ENCODE assay signal across 8 mouse cellular contexts in the genomic region with DNA sequence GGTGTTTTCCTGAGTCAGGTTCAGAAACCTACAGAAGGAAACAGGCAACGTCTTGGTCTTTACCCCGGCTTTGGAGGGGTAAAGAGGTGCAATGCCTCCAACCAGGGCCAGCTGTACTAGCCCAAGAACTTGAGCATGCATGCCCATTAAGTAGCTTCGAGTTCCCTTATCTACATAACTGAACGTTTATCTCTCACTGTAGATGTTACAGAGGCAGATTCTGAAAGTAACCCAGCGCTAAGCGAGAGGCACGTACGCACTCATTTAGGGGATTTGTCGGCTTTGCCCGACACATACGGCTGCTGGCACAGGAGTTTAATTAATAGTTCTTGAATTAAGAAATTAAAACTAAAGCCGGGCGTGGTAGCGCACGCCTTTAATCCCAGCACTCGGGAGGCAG. TPM values are rescaled to one million over a fixed set of nuclear protein-coding genes. Genes with fewer than 3 reads are reported as not detected.
DNase-seq lines count a peak whose midpoint lies in the region; ATAC-seq and TF ChIP-seq lines count a peak whose summit lies in the region.

No protein-coding gene starts in this region.

- no peak for TF ChIP-seq POLR2A in brain, embryonic 14.5 days (IDR thresholded peaks at IDR 0.05; ENCODE audit: borderline replicate concordance, extremely low read depth, insufficient read depth, insufficient read length, poor library complexity, severe bottlenecking)

- H3K36me3 ChIP-seq in intestine, embryonic 14.5 days (ENCODE audit: control insufficient read depth, insufficient read depth, low read length) = no peaks in the 10 kb centered on the region

- ATAC-seq in intestine, embryonic 14.5 days (replicated peaks; ENCODE audit: low FRiP score, low TSS enrichment, low read depth) = no peak

- H3K4me2 ChIP-seq in intestine, embryonic 14.5 days (ENCODE audit: low read length) = peak overlapping the region; percentile 63

- H3K9me3 ChIP-seq in intestine, embryonic 14.5 days (ENCODE audit: control insufficient read depth, low read length) = no peaks in the 10 kb centered on the region

- 22% methylated on average over 16 of the region's 16 CpGs for whole genome bisulfite sequencing in intestine, embryonic 14.5 days

- no peak for DNase-seq in left cerebral cortex, adult 2 months (ENCODE audit: extremely low spot score in 1 of 2, low spot score in 2 of 2)
- DNase-seq in left cerebral cortex, postnatal 25 days (ENCODE audit: low spot score in 2 of 2) = no peak
- DNase-seq in brain, embryonic 14.5 days (ENCODE audit: low read depth) = peak; percentile 27
- DNase-seq in intestine, embryonic 14.5 days (ENCODE audit: low spot score) = peak; percentile 65
- peak; percentile 65 for DNase-seq in naive thymus-derived CD4-positive, alpha-beta T cell, adult 2 months (ENCODE audit: low read depth)
- DNase-seq in urinary bladder, postnatal 4 days (ENCODE audit: low spot score in 2 of 2) = no peak
- DNase-seq in urinary bladder, postnatal 36 days (ENCODE audit: low spot score in 2 of 2) = no peak
- DNase-seq in frontal cortex, postnatal 36 days (ENCODE audit: low spot score in 2 of 2) = no peak

- H3K4me3 ChIP-seq in left cerebral cortex, adult 2 months = peak overlapping the region; percentile 68
- H3K4me3 ChIP-seq in intestine, embryonic 14.5 days (ENCODE audit: low read depth, low read length) = peak overlapping the region; percentile 73

- peak overlapping the region; percentile 81 for H3K27ac ChIP-seq in left cerebral cortex, adult 2 months
- H3K27ac ChIP-seq in intestine, embryonic 14.5 days (ENCODE audit: low read depth) = no peak overlapping the region; the same call in 1 of the 2 replicates

- H3K27me3 ChIP-seq in intestine, embryonic 14.5 days (replicated peaks; ENCODE audit: control insufficient read depth, insufficient read depth, low read length) = no peaks in the 10 kb centered on the region

- intact Hi-C loops in left cerebral cortex, adult 2 months (cut with DNase I) = loop anchor here (10.0 kb wide), 1 partner anchor 379 kb away; the partner anchor contains the start of gene Lmbr1l
- intact Hi-C loops in left cerebral cortex, postnatal 25 days (cut with DNase I) = no loop called here

- H3K4me1 ChIP-seq in intestine, embryonic 14.5 days (replicated peaks; ENCODE audit: control insufficient read depth, insufficient read depth, low read length) = no peaks in the 10 kb centered on the region

- H3K9ac ChIP-seq in intestine, embryonic 14.5 days (ENCODE audit: low read length) = peak overlapping the region; percentile 66

- TF ChIP-seq CTCF in left cerebral cortex, adult 2 months (IDR thresholded peaks at IDR 0.05) = no peak
- no peak for TF ChIP-seq CTCF in brain, embryonic 14.5 days (IDR thresholded peaks at IDR 0.05; ENCODE audit: borderline replicate concordance, extremely low read depth, insufficient read depth, insufficient read length)

RNA-seq across cellular contexts. Expression of gene Prpf40b, which starts 0.6 kb away (rescaled TPM):
- total RNA-seq in left cerebral cortex, adult 2 months (2021) = 100 to 1,000 TPM; 111 to 119 TPM
- total RNA-seq in left cerebral cortex, postnatal 25 days (2021) = 10 to 100 TPM; 87.0 to 95.3 TPM
- 180 and 198 TPM in 2 replicates for polyA plus RNA-seq in brain, embryonic 14.5 days (2012; rRNA removed)
- 40.6 and 51.1 TPM in 2 replicates for polyA plus RNA-seq in intestine, embryonic 14.5 days (2014; fragmentation: Nextera tagmentation; extraction: Ambion mirVana)

RNA-seq across cellular contexts. Expression of gene Fam186b, which starts 1.4 kb away (rescaled TPM):
- 1 to 10 TPM; 1.3 to 1.8 TPM for total RNA-seq in left cerebral cortex, adult 2 months (2021)
- total RNA-seq in left cerebral cortex, postnatal 25 days (2021) = 1 to 10 TPM; 1.6 to 1.9 TPM
- polyA plus RNA-seq in brain, embryonic 14.5 days (2012; rRNA removed) = 0.28 and 0.36 TPM in 2 replicates
- polyA plus RNA-seq in intestine, embryonic 14.5 days (2014; fragmentation: Nextera tagmentation; extraction: Ambion mirVana) = 0.11 and 0.24 TPM in 2 replicates

RNA-seq across cellular contexts. Expression of gene Mcrs1, which starts 42.5 kb away (rescaled TPM):
- total RNA-seq in left cerebral cortex, adult 2 months (2021) = 10 to 100 TPM; 77.3 to 81.0 TPM
- total RNA-seq in left cerebral cortex, postnatal 25 days (2021) = 10 to 100 TPM; 80.1 to 81.0 TPM
- polyA plus RNA-seq in brain, embryonic 14.5 days (2012; rRNA removed) = 151 and 174 TPM in 2 replicates
- 146 and 154 TPM in 2 replicates for polyA plus RNA-seq in intestine, embryonic 14.5 days (2014; fragmentation: Nextera tagmentation; extraction: Ambion mirVana)

Comparison
In these comparisons a context has a peak if more than half of its experiments do, and no peak if none do; other contexts are left out.
1. DNase-seq: peak in brain, embryonic 14.5 days (single experiment), intestine, embryonic 14.5 days (single experiment) and naive thymus-derived CD4-positive, alpha-beta T cell, adult 2 months (single experiment); none in left cerebral cortex, adult 2 months (0 of 2), left cerebral cortex, postnatal 25 days (0 of 2), urinary bladder, postnatal 4 days (0 of 2), urinary bladder, postnatal 36 days (0 of 2) and frontal cortex, postnatal 36 days (0 of 2).